Mouse (Mus musculus): ENCODE data around the gene Nmur1. TPM values are rescaled to one million over a fixed set of nuclear protein-coding genes. Genes with fewer than 3 reads are reported as not detected.

The Nmur1 gene
- polyA plus RNA-seq, 1 experiment from 2014 or later: not detected

DNA sequence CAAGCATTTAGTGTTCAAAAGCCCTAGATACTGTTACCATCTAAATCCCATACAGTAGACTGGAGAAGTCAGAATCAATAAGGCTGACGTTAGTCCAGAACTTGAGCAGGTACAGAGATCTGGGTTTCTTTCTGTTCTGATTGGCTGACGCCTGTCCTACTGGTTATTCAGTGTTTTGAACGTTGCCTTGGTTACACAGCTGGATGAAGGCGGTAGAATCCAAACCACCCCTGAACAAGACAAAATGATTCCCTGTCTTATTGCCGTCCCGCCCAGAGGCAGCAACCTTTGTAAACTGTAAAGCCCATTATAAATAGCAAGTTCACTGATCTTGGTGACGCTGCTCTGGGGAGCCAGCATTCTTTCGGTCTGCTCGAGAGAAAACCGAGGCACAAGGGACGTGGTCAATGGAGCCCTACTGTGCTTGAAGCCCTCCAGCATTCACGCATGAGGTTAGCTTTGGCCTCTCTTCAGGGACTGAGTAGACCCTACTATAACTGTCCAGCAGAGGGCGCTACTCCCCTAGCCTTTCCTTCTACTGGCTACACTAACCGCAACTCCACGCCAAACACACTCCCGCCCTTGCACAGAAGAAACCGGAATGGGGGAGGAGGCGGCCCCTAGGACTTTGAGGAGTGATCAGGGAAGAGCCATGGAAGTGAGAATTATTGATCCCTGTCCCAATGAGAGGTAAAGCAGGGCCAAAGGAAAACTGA lies 14.3 kb upstream of the Nmur1 start:
- H3K27me3 ChIP-seq: no peaks in the 10 kb centered on the region
- H3K27ac ChIP-seq (replicated peaks): peak overlapping the region; percentile 99
- peak overlapping the region; percentile 93; the same call in 1 of the 2 replicates for H3K9ac ChIP-seq (replicated peaks)
- WGBS: 3% methylated on average over 18 of the region's 18 CpGs
- peak overlapping the region; percentile 52 for H3K4me3 ChIP-seq
- H3K4me2 ChIP-seq (replicated peaks): peak overlapping the region; percentile 71
- peak; percentile 69 for ATAC-seq (ENCODE audit: low FRiP score, low read depth)
- peaks cover 64% of the 10 kb centered on the region for H3K4me1 ChIP-seq
- no peaks in the 10 kb centered on the region for H3K36me3 ChIP-seq
- no peaks in the 10 kb centered on the region for H3K9me3 ChIP-seq

GRCm38 (mm10) chr1:86439487-86440170 lies 13.6 kb upstream of the Nmur1 start:
- no peak overlapping the region for H3K4me2 ChIP-seq (replicated peaks)
- peaks cover 71% of the 10 kb centered on the region for H3K4me1 ChIP-seq
- no peak overlapping the region for H3K4me3 ChIP-seq
- H3K36me3 ChIP-seq: no peaks in the 10 kb centered on the region
- H3K9me3 ChIP-seq: no peaks in the 10 kb centered on the region
- no peak overlapping the region; the same call in 1 of the 2 replicates for H3K9ac ChIP-seq (replicated peaks)
- ATAC-seq (ENCODE audit: low FRiP score, low read depth): no peak
- 35% methylated on average over 8 of the region's 8 CpGs for WGBS
- no peak overlapping the region; the same call in 1 of the 2 replicates for H3K27ac ChIP-seq (replicated peaks)
- H3K27me3 ChIP-seq: no peaks in the 10 kb centered on the region

- H3K36me3 ChIP-seq: no peaks in the 10 kb centered on the region
- no peaks in the 10 kb centered on the region for H3K27me3 ChIP-seq
- 81% methylated on average over 2 of the region's 2 CpGs for WGBS
- H3K9me3 ChIP-seq: no peaks in the 10 kb centered on the region
- no peak overlapping the region for H3K4me3 ChIP-seq
- no peak overlapping the region for H3K27ac ChIP-seq (replicated peaks)
- no peak overlapping the region for H3K4me2 ChIP-seq (replicated peaks)
- no peak for ATAC-seq (ENCODE audit: low FRiP score, low read depth)
- H3K9ac ChIP-seq (replicated peaks): no peak overlapping the region
- peaks cover 73% of the 10 kb centered on the region for H3K4me1 ChIP-seq
Measured at GRCm38 (mm10) chr1:86438501-86438900, 12.5 kb upstream of the Nmur1 start.

DNA sequence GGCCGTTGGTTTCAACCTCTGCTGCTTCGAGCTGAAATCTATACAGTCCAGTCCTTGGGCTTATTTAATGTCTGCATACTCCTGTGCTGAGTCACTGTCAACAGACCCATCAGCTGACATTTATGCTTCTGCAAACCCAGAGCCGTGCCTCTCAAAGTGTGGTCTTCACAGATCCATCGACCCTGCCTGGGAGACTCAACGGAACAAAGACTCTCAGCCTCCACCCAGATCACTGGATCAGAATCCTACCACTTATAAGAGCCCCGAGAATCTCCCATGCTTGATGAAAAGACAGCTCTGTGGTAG lies 11.9 kb upstream of the Nmur1 start:
- no peaks in the 10 kb centered on the region for H3K36me3 ChIP-seq
- H3K4me3 ChIP-seq: no peak overlapping the region
- H3K4me2 ChIP-seq (replicated peaks): no peak overlapping the region
- no peak overlapping the region for H3K27ac ChIP-seq (replicated peaks)
- no peak for ATAC-seq (ENCODE audit: low FRiP score, low read depth)
- H3K9ac ChIP-seq (replicated peaks): no peak overlapping the region
- peaks cover 68% of the 10 kb centered on the region for H3K4me1 ChIP-seq
- no peaks in the 10 kb centered on the region for H3K9me3 ChIP-seq
- no peaks in the 10 kb centered on the region for H3K27me3 ChIP-seq
- 67% methylated on average over 6 of the region's 6 CpGs for WGBS

DNA sequence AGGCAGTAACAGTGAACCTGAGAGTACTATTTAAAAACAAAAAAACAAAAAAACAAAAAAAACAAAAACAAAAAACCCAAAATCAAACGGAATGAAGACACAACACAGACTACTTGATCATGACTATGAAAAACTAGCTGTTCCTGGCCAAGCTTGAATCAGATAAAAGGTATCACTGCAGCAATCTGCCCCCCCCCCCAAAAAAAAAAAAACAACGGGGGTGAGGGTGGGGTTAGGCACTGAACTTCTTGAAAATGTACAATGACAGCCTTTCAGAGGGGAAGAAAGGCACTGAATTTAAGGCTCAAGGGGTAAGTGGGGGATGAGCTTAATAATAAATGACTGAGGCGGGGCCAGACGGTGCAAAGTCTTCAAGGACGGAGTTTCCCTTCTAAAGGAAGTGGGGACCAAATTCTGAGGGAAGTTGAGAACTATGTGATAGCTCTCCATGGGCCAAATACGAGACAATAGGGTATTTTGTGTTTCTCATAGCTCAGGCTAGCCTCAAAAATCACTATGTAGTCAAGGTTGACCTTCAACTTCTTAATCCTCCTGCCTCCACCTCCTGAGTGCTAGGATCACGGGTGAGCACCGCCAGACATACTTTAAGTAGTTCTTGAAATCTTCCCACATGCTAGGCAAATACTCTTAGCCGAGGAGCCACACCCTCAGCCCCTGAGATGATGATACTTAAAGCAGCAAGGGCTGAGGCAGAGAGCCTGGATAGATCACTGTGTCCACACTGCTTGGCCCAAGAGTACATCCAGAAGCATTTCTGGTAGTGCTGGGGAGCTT lies 11.4 kb upstream of the Nmur1 start:
- no peaks in the 10 kb centered on the region for H3K27me3 ChIP-seq
- H3K36me3 ChIP-seq: no peaks in the 10 kb centered on the region
- H3K27ac ChIP-seq (replicated peaks): no peak overlapping the region
- no peaks in the 10 kb centered on the region for H3K9me3 ChIP-seq
- peaks cover 64% of the 10 kb centered on the region for H3K4me1 ChIP-seq
- ATAC-seq (ENCODE audit: low FRiP score, low read depth): no peak
- H3K4me2 ChIP-seq (replicated peaks): no peak overlapping the region
- H3K4me3 ChIP-seq: no peak overlapping the region
- 66% methylated on average over 9 of the region's 9 CpGs for WGBS
- H3K9ac ChIP-seq (replicated peaks): no peak overlapping the region

DNA sequence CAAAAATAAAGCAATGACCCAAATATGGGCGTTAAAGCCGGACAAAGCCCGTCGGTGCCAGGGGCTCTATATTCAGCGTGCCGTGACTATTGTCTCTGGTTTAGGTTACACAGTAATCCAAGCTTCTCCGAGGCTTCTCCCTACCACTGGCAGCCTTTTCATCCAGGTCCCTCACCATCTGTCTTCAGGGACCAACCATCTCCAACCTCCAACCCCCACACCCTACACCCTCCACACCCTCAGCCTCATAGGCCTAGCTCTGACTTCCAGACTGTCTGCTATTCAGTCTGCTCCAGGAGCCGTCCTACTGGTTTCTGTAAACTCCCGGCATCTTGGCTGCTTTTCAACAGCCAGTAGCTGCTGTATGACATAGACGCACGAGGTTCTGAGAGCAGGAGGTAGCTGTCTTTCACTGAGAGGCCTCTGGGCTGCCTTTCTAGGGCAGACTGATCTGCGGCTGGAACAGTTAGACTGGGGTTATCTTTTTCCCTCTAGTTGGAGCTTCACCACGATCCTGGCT lies 9.3 kb upstream of the Nmur1 start:
- peak overlapping the region; percentile 100 for H3K27ac ChIP-seq (replicated peaks)
- ATAC-seq (ENCODE audit: low FRiP score, low read depth): peak; percentile 14; the same call in 1 of the 2 replicates

DNA sequence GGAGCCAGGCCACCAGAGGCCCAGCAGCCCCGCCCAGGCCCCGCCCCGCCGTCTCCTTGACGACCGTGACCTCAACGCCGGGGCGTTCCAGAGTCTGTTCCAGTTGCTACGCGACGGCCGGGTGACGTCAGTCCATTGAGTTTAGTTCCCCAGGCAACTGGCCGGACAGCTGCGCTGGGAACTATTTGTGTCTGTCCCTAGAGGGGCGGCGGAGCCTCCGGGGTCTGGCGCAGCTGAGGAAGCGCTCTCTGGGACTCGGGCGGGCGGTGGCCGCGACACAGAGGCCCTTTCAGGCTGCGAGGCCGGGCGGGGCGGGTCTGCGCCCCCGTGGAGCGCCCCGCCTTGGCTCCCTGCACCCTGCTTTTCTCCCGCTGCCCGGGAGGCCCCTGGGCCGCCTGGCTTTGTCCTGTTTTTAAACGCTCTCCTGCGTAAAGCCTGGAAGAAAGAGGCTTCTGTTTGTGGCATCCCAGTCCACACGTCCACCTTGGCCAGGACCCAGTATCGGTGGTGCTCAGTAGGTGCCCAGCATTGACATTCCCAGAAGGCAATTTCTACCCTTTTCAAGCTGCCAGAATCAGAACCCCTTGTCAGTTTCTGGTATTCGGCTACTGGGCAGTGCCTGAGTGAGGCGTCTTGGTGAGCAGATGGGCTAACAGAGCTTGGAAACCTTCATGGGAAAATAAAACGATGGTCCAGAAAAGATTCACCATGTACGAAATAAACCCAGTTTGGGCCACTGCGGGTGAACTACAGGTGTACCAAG lies 8.6 kb upstream of the Nmur1 start:
- Histone ChIP-seq H3K9me3 (no peaks in the 10 kb centered on the region), H3K36me3 (no peaks in the 10 kb centered on the region), H3K4me2 (replicated peaks) (peak overlapping the region; percentile 69), H3K27me3 (no peaks in the 10 kb centered on the region), H3K4me3 (peak overlapping the region; percentile 39), H3K4me1 (peaks cover 48% of the 10 kb centered on the region), H3K27ac (replicated peaks) (peak overlapping the region; percentile 100), H3K9ac (replicated peaks) (peak overlapping the region; percentile 63)
- WGBS: 3% methylated on average over 46 of the region's 46 CpGs
- ATAC-seq (ENCODE audit: low FRiP score, low read depth): peak; percentile 94

More for the DNA sequence above, 9.3 kb upstream of the Nmur1 start:
- H3K9ac ChIP-seq (replicated peaks): peak overlapping the region; percentile 63
- peaks cover 55% of the 10 kb centered on the region for H3K4me1 ChIP-seq
- no peaks in the 10 kb centered on the region for H3K36me3 ChIP-seq
- WGBS: 13% methylated on average over 13 of the region's 13 CpGs
- no peaks in the 10 kb centered on the region for H3K27me3 ChIP-seq
- 0 out of 2 replicates have a peak overlapping the region, but pooled peaks have one; percentile 39 for H3K4me3 ChIP-seq
- peak overlapping the region; percentile 69 for H3K4me2 ChIP-seq (replicated peaks)
- H3K9me3 ChIP-seq: no peaks in the 10 kb centered on the region

GRCm38 (mm10) chr1:86434001-86434400 lies 8.0 kb upstream of the Nmur1 start:
- no peaks in the 10 kb centered on the region for H3K36me3 ChIP-seq
- peaks cover 48% of the 10 kb centered on the region for H3K4me1 ChIP-seq
- no peaks in the 10 kb centered on the region for H3K9me3 ChIP-seq
- peak overlapping the region; percentile 69 for H3K4me2 ChIP-seq (replicated peaks)
- peak overlapping the region; percentile 63 for H3K9ac ChIP-seq (replicated peaks)
- no peak; the same call in 1 of the 2 replicates for ATAC-seq (ENCODE audit: low FRiP score, low read depth)
- H3K4me3 ChIP-seq: peak overlapping the region; percentile 39
- peak overlapping the region; percentile 100 for H3K27ac ChIP-seq (replicated peaks)
- 3% methylated on average over 10 of the region's 12 CpGs for WGBS
- H3K27me3 ChIP-seq: no peaks in the 10 kb centered on the region

DNA sequence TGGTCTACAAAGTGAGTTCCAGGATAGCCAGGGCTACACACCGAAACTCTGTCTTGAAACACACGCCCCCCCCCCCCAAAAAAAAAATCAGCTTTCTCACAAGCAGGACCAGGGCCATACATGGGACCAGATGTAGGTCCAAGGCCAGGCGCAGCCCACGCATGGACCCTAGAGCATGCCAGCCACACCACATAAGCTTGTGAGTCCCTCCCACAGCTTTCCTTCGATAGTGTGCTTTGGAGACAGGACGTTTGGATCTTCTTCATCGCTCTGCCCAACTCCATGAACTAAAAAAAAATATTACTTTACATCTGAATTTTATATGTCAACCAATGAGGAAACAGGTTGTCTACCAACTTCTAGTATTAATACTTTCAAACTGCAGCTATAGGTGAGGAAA lies 7.3 kb upstream of the Nmur1 start:
- ATAC-seq (ENCODE audit: low FRiP score, low read depth): no peak
- no peak overlapping the region; the same call in 1 of the 2 replicates for H3K4me2 ChIP-seq (replicated peaks)
- H3K9me3 ChIP-seq: no peaks in the 10 kb centered on the region
- 79% methylated on average over 7 of the region's 7 CpGs for WGBS
- H3K36me3 ChIP-seq: no peaks in the 10 kb centered on the region
- no peak overlapping the region for H3K4me3 ChIP-seq
- no peaks in the 10 kb centered on the region for H3K27me3 ChIP-seq
- peaks cover 43% of the 10 kb centered on the region for H3K4me1 ChIP-seq
- peak overlapping the region; percentile 100 for H3K27ac ChIP-seq (replicated peaks)
- no peak overlapping the region for H3K9ac ChIP-seq (replicated peaks)

GRCm38 (mm10) chr1:86432778-86433177 lies 6.8 kb upstream of the Nmur1 start:
- no peak for ATAC-seq (ENCODE audit: low FRiP score, low read depth)
- Histone ChIP-seq H3K4me2 (replicated peaks) (no peak overlapping the region), H3K36me3 (no peaks in the 10 kb centered on the region), H3K9me3 (no peaks in the 10 kb centered on the region), H3K4me3 (no peak overlapping the region), H3K4me1 (peaks cover 40% of the 10 kb centered on the region), H3K27me3 (no peaks in the 10 kb centered on the region), H3K9ac (replicated peaks) (no peak overlapping the region), H3K27ac (replicated peaks) (peak overlapping the region; percentile 100; the same call in 1 of the 2 replicates)
- 82% methylated on average over 4 of the region's 4 CpGs for WGBS

DNA sequence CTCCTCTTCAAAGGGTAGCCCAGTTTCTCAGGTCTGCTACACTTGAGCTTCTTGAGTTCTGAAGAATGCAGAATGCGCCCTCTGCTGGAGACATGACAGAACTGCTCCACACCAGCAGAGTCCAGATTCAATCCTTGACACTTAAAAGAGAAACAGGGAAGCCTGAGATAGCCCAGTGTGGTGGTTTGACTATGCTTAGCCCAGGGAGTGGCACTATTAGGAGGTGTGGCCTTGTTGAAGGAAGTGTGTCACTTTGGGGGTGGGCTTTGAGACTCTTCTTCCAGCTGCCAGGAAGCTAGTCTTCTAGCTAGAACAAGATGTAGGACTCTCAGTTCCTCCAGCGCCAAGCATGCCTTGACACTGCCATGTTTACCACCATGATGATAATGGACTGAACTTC lies 4.0 kb upstream of the Nmur1 start:
- no peak overlapping the region for H3K27ac ChIP-seq (replicated peaks)
- H3K4me1 ChIP-seq: peaks cover 23% of the 10 kb centered on the region
- no peak overlapping the region for H3K9ac ChIP-seq (replicated peaks)
- no peak for ATAC-seq (ENCODE audit: low FRiP score, low read depth)
- 44% methylated on average over 2 of the region's 2 CpGs for WGBS
- H3K4me2 ChIP-seq (replicated peaks): no peak overlapping the region
- H3K4me3 ChIP-seq: no peak overlapping the region
- H3K36me3 ChIP-seq: no peaks in the 10 kb centered on the region
- no peaks in the 10 kb centered on the region for H3K9me3 ChIP-seq
- no peaks in the 10 kb centered on the region for H3K27me3 ChIP-seq
